Mouse (Mus musculus) MEL-GATA-1-ER (cell line): Measurements from ENCODE around the gene Ets1.

ENCODE experiments used
- DNase-seq: peaks from one replicate; pipeline ENCODE4 v3.0.0-alpha.2; 2012; ENCODE audit warnings: low read depth; ENCODE audit errors: extremely low read depth

The Ets1 gene

GRCm38 (mm10) chr9:32758280-32758905, 122.4 kb downstream of the Ets1 start:
- DNase-seq, result no peak

GRCm38 (mm10) chr9:32760649-32761157, 124.7 kb downstream of the Ets1 start:
- no peak for DNase-seq

GRCm38 (mm10) chr9:32761326-32761725, 125.3 kb downstream of the Ets1 start:
- no peak for DNase-seq

- DNase-seq, result no peak
These were observed 128.4 kb downstream of the Ets1 start for GRCm38 (mm10) chr9:32764374-32764773.

GRCm38 (mm10) chr9:32765123-32765522, 129.1 kb downstream of the Ets1 start:
- DNase-seq, result no peak

GRCm38 (mm10) chr9:32778866-32779265, 142.8 kb downstream of the Ets1 start:
- no peak for DNase-seq

GRCm38 (mm10) chr9:32782391-32783092, 146.5 kb downstream of the Ets1 start:
- no peak for DNase-seq

GRCm38 (mm10) chr9:32787091-32787490, 151.1 kb downstream of the Ets1 start:
- no peak for DNase-seq

- DNase-seq, result no peak
These were observed 151.6 kb downstream of the Ets1 start for GRCm38 (mm10) chr9:32787615-32788014.

- no peak for DNase-seq
These were observed 153.3 kb downstream of the Ets1 start for GRCm38 (mm10) chr9:32789306-32789705.

GRCm38 (mm10) chr9:32791699-32792098, 155.7 kb downstream of the Ets1 start:
- no peak for DNase-seq

- DNase-seq, result no peak
These were observed 162.2 kb downstream of the Ets1 start for GRCm38 (mm10) chr9:32798171-32798570.

- DNase-seq, result no peak
These were observed 170.1 kb downstream of the Ets1 start for GRCm38 (mm10) chr9:32806106-32806505.
